Mouse (Mus musculus): ENCODE results near the gene Macrod1.
"Not testable (repeated sequence)": the region's sequence is repeated elsewhere in the genome, so short reads cannot be mapped to it uniquely, and the experiment has no call there.

DNA sequence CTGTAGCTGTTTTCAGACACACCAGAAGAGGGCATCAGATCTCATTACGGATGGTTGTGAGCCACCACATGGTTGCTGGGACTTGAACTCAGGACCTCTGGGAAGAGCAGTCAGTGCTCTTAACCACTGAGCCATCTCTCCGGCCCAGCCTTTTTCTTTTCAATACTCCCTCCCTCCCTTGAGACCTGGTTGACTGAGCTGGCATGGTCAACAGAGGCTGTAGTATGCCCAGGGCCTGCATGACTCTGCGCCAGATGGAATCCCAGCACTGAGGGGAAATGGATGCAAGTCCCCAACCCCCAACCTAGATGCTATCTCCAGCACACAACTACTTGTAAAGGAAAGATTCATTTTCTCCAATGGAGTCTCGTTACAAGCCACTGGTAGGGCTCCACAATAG is 3.2 kb upstream of the Macrod1 start:
- not testable (repeated sequence) for TF ChIP-seq POLR2A (IDR thresholded peaks at IDR 0.05; ENCODE audit: low read depth, low read length); CTCF (conservative IDR thresholded peaks at IDR 0.05; ENCODE audit: insufficient read depth, insufficient read length, low read depth, low read length)
